Mouse (Mus musculus) left cerebral cortex, adult 9 months (tissue): ENCODE data around the gene Wdr19.

Source experiments
- DNase-seq, 2 experiments: peaks; one replicate each; pipeline ENCODE4 v3.0.0; 2022; ENCODE audit warnings: low spot score in 2 of 2

Gene Wdr19

GRCm38 (mm10) chr5:65199346-65200128 is at the start of gene Wdr19:
TSS of gene Wdr19 (plus strand) at chr5:65199696.
- DNase-seq: peak; percentile 99

GRCm38 (mm10) chr5:65149706-65150105 is 49.8 kb upstream of the Wdr19 start:
- DNase-seq: no peak

GRCm38 (mm10) chr5:65150376-65150955 is 49.0 kb upstream of the Wdr19 start:
- DNase-seq: no peak

GRCm38 (mm10) chr5:65151276-65151675 is 48.2 kb upstream of the Wdr19 start:
- no peak for DNase-seq

- DNase-seq: no peak
Measured at GRCm38 (mm10) chr5:65151767-65152166, 47.7 kb upstream of the Wdr19 start.

GRCm38 (mm10) chr5:65154287-65154686 is 45.2 kb upstream of the Wdr19 start:
- DNase-seq: no peak

- DNase-seq: no peak
Measured at GRCm38 (mm10) chr5:65156853-65157252, 42.6 kb upstream of the Wdr19 start.

GRCm38 (mm10) chr5:65157412-65158381 is 41.8 kb upstream of the Wdr19 start:
- DNase-seq: no peak

- DNase-seq: no peak
Measured at GRCm38 (mm10) chr5:65158696-65159305, 40.7 kb upstream of the Wdr19 start.

GRCm38 (mm10) chr5:65163001-65163400 is 36.5 kb upstream of the Wdr19 start:
- DNase-seq: no peak

GRCm38 (mm10) chr5:65163489-65164092 is 35.9 kb upstream of the Wdr19 start:
- DNase-seq: no peak

GRCm38 (mm10) chr5:65170206-65170605 is 29.3 kb upstream of the Wdr19 start:
- peak in 1 of 2 experiments; percentile 27 for DNase-seq

- peak; percentile 59 to 85 for DNase-seq
Measured at GRCm38 (mm10) chr5:65175035-65175917, 24.2 kb upstream of the Wdr19 start.

- DNase-seq: no peak
Measured at GRCm38 (mm10) chr5:65175918-65176484, 23.5 kb upstream of the Wdr19 start.

GRCm38 (mm10) chr5:65177026-65177514 is 22.4 kb upstream of the Wdr19 start:
- DNase-seq: no peak

- DNase-seq: no peak
Measured at GRCm38 (mm10) chr5:65178477-65178876, 21.0 kb upstream of the Wdr19 start.

GRCm38 (mm10) chr5:65181160-65181793 is 18.2 kb upstream of the Wdr19 start:
- DNase-seq: no peak

GRCm38 (mm10) chr5:65181794-65182169 is 17.7 kb upstream of the Wdr19 start:
- DNase-seq: no peak

GRCm38 (mm10) chr5:65182268-65182667 is 17.2 kb upstream of the Wdr19 start:
- no peak for DNase-seq
